Comparison of ENCODE assay signal across 8 mouse cellular contexts in the genomic region with DNA sequence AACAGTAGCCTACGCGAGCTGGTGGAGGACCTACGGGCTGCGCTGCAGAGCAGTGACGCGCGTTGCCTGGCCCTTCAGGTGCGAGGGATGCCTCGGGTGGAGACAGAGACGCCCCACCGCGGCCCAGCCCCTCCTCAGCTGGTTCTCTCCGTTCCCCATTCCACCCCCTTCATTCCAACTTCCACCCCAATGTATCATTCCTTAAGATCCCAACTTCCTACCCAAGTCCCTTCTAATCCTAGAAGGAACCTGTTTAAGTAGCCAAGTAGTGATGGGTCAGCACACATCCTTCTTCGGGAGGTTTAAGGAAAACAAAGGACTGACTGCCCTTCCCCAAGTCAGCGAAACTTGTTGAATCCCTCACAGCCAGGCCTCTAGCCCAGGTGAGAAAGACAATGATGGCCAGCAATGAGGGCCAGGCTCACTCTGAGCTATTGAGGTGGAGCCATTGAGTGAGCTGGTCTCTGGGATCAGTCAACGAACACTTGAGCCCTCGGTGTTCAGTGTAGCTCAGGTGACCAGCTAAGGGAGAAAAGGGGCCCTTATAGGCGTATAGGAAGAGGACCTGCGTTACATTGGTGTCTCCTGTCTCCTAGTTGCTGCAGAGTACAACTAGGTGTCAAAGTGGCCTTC. TPM values are rescaled to one million over a fixed set of nuclear protein-coding genes. Genes with fewer than 3 reads are reported as not detected.
DNase-seq lines count a peak whose midpoint lies in the region; ATAC-seq and TF ChIP-seq lines count a peak whose summit lies in the region.

No protein-coding gene starts in this region.

- peak overlapping the region; percentile 95 for H3K4me2 ChIP-seq in midbrain, embryonic 11.5 days

- no peaks in the 10 kb centered on the region for H3K36me3 ChIP-seq in heart, embryonic 10.5 days
- no peaks in the 10 kb centered on the region for H3K36me3 ChIP-seq in ES-E14 (ENCODE audit: control insufficient read depth, insufficient read depth, low read length, poor library complexity, severe bottlenecking)
- peaks cover 16% of the 10 kb centered on the region for H3K36me3 ChIP-seq in hindbrain, embryonic 10.5 days
- H3K36me3 ChIP-seq in midbrain, embryonic 11.5 days (ENCODE audit: control insufficient read depth, insufficient read depth, low read length), result no peaks in the 10 kb centered on the region

- peaks cover 84% of the 10 kb centered on the region for H3K27me3 ChIP-seq in heart, embryonic 10.5 days (ENCODE audit: insufficient read depth, poor library complexity, severe bottlenecking)
- H3K27me3 ChIP-seq in hindbrain, embryonic 10.5 days (ENCODE audit: insufficient read depth, poor library complexity, severe bottlenecking), result peaks cover 93% of the 10 kb centered on the region
- H3K27me3 ChIP-seq in midbrain, embryonic 11.5 days (ENCODE audit: control insufficient read depth, insufficient read depth, low read length), result peaks cover 30% of the 10 kb centered on the region

- peak overlapping the region; percentile 74 for H3K4me3 ChIP-seq in heart, embryonic 10.5 days
- peak overlapping the region; percentile 70 to 71 for H3K4me3 ChIP-seq in ES-E14 (ENCODE audit: insufficient read depth in 1 of 2, low read depth in 1 of 2, low read length in 2 of 2, poor library complexity in 1 of 2, severe bottlenecking in 1 of 2)
- peak overlapping the region; percentile 78 for H3K4me3 ChIP-seq in hindbrain, embryonic 10.5 days
- peak overlapping the region; percentile 57 for H3K4me3 ChIP-seq in midbrain, embryonic 11.5 days (ENCODE audit: low read depth, low read length)

- in situ Hi-C loops in ES-E14 (cut with MboI; ENCODE audit: low sequenced_read_pairs in 2 of 2, unreplicated experiment in 2 of 2), result no loop called here

- H3K27ac ChIP-seq in heart, embryonic 10.5 days, result no peak overlapping the region
- no peak overlapping the region for H3K27ac ChIP-seq in ES-E14 (ENCODE audit: insufficient read depth, low read depth, low read length, poor library complexity, severe bottlenecking)
- H3K27ac ChIP-seq in hindbrain, embryonic 10.5 days, result peak overlapping the region; percentile 89
- H3K27ac ChIP-seq in midbrain, embryonic 11.5 days (ENCODE audit: low read depth, low read length), result no peak overlapping the region

- H3K9ac ChIP-seq in ES-E14 (ENCODE audit: insufficient read depth, low read depth, low read length, poor library complexity, severe bottlenecking), result peak overlapping the region; percentile 59; the same call in 1 of the 2 replicates
- peak overlapping the region; percentile 80 for H3K9ac ChIP-seq in midbrain, embryonic 11.5 days (ENCODE audit: low read length)

- peaks cover 43% of the 10 kb centered on the region for H3K4me1 ChIP-seq in heart, embryonic 10.5 days
- H3K4me1 ChIP-seq in ES-E14 (ENCODE audit: control insufficient read depth in 2 of 2, insufficient read depth in 2 of 2, low read length in 2 of 2, poor library complexity in 1 of 2), result peaks cover 0 to 3% of the 10 kb centered on the region in 2 experiments; a peak in 1 of 4 replicates
- H3K4me1 ChIP-seq in hindbrain, embryonic 10.5 days (replicated peaks), result peaks cover 49% of the 10 kb centered on the region
- peaks cover 30% of the 10 kb centered on the region for H3K4me1 ChIP-seq in midbrain, embryonic 11.5 days (ENCODE audit: control insufficient read depth, insufficient read depth, low read length)

- no peak for DNase-seq in heart, embryonic 10.5 days (ENCODE audit: low spot score)
- DNase-seq in heart, adult 8-10 months (ENCODE audit: low spot score), result no peak
- no peak for DNase-seq in ES-E14 (ENCODE audit: low read depth, low spot score)
- DNase-seq in hindbrain, embryonic 10.5 days (ENCODE audit: low spot score), result no peak
- peak; percentile 96 for DNase-seq in midbrain, embryonic 11.5 days (ENCODE audit: low spot score, missing footprints)
- DNase-seq in thymus, postnatal 10 days (ENCODE audit: low spot score in 2 of 2), result no peak
- no peak for DNase-seq in B cell, adult 2 months
- DNase-seq in spleen, postnatal 36 days (ENCODE audit: low spot score in 2 of 2), result no peak

- 2% methylated on average over 19 of the region's 19 CpGs for WGBS in heart, embryonic 10.5 days
- WGBS in hindbrain, embryonic 10.5 days, result 1% methylated on average over 19 of the region's 19 CpGs
- 2% methylated on average over 19 of the region's 19 CpGs for WGBS in midbrain, embryonic 11.5 days

- H3K9me3 ChIP-seq in heart, embryonic 10.5 days, result no peaks in the 10 kb centered on the region
- no peaks in the 10 kb centered on the region for H3K9me3 ChIP-seq in ES-E14 (ENCODE audit: control insufficient read depth, insufficient read depth, low read depth, low read length)
- no peaks in the 10 kb centered on the region for H3K9me3 ChIP-seq in hindbrain, embryonic 10.5 days
- no peaks in the 10 kb centered on the region for H3K9me3 ChIP-seq in midbrain, embryonic 11.5 days (ENCODE audit: control insufficient read depth, low read length)

- ATAC-seq in midbrain, embryonic 11.5 days (ENCODE audit: low FRiP score), result no peak

TF ChIP-seq in ES-E14, 5 proteins besides CTCF, POLR2A, EP300 and RAD21:
- no peak for TF ChIP-seq CHD2 (IDR thresholded peaks at IDR 0.05; ENCODE audit: low read depth, low read length)
- no peak for TF ChIP-seq ZNF384 (IDR thresholded peaks at IDR 0.05; ENCODE audit: low read depth, low read length)
- no peak for TF ChIP-seq HCFC1 (IDR thresholded peaks at IDR 0.05; ENCODE audit: borderline replicate concordance, insufficient read depth, low read length)
- no peak for TF ChIP-seq ZC3H11A (IDR thresholded peaks at IDR 0.05; ENCODE audit: borderline replicate concordance, low read depth, low read length)

RNA-seq across cellular contexts. Expression of a gene that starts 0.9 kb away (rescaled TPM):
- polyA plus RNA-seq in heart, embryonic 10.5 days (2016; fragmentation: Nextera tagmentation; extraction: Ambion mirVana), result 0.21 and 0.25 TPM in 2 replicates
- 1 to 10 TPM in 3 of 4 experiments, under 1 TPM in 1; 0.53 to 1.2 (median 1.1) TPM for total RNA-seq in heart, adult 8-10 months (2022)
- total RNA-seq in ES-E14 (2012; rRNA removed), result not detected in 2 replicates
- polyA plus RNA-seq in hindbrain, embryonic 10.5 days (2016; fragmentation: Nextera tagmentation; extraction: Ambion mirVana), result 4.2 and 5.8 TPM in 2 replicates
- 6.1 and 6.4 TPM in 2 replicates for polyA plus RNA-seq in midbrain, embryonic 11.5 days (2014; fragmentation: Nextera tagmentation; extraction: Ambion mirVana)

RNA-seq across cellular contexts. Expression of a gene that starts 46.3 kb away (rescaled TPM):
- polyA plus RNA-seq in heart, embryonic 10.5 days (2016; fragmentation: Nextera tagmentation; extraction: Ambion mirVana), result 4.8 and 6.2 TPM in 2 replicates
- 1 to 10 TPM in 3 of 4 experiments, under 1 TPM in 1; 0.81 to 3.6 (median 1.6) TPM for total RNA-seq in heart, adult 8-10 months (2022)
- not detected in 2 replicates for total RNA-seq in ES-E14 (2012; rRNA removed)
- 3.0 and 3.1 TPM in 2 replicates for polyA plus RNA-seq in hindbrain, embryonic 10.5 days (2016; fragmentation: Nextera tagmentation; extraction: Ambion mirVana)
- 1.8 and 2.5 TPM in 2 replicates for polyA plus RNA-seq in midbrain, embryonic 11.5 days (2014; fragmentation: Nextera tagmentation; extraction: Ambion mirVana)

RNA-seq across cellular contexts. Expression of a gene that starts 59.6 kb away (rescaled TPM):
- 11.6 and 12.3 TPM in 2 replicates for polyA plus RNA-seq in heart, embryonic 10.5 days (2016; fragmentation: Nextera tagmentation; extraction: Ambion mirVana)
- 1 to 10 TPM; 2.2 to 3.0 (median 2.7) TPM for total RNA-seq in heart, adult 8-10 months (2022)
- total RNA-seq in ES-E14 (2012; rRNA removed), result 9.1 and 10.4 TPM in 2 replicates
- polyA plus RNA-seq in hindbrain, embryonic 10.5 days (2016; fragmentation: Nextera tagmentation; extraction: Ambion mirVana), result 13.4 and 14.8 TPM in 2 replicates
- polyA plus RNA-seq in midbrain, embryonic 11.5 days (2014; fragmentation: Nextera tagmentation; extraction: Ambion mirVana), result 14.8 and 15.9 TPM in 2 replicates
